Mouse (Mus musculus) embryonic fibroblast, embryonic 13.5 days (primary cell): ENCODE data around the gene Exosc3.

Source experiments
- CTCF ChIP-seq: IDR thresholded peaks from 2 replicates; pipeline ENCODE4 v1.5.1; 2011; ENCODE audit warnings: mild to moderate bottlenecking, control low read depth, low read length, moderate library complexity, borderline replicate concordance; ENCODE audit not compliant: insufficient read depth
- POLR2A ChIP-seq: IDR thresholded peaks from 2 replicates; pipeline ENCODE4 v1.6.1; 2011; ENCODE audit warnings: low read depth, mild to moderate bottlenecking, control low read depth, low read length, moderate library complexity

GRCm38 (mm10) chr4:45311056-45311455, 31.5 kb downstream of the Exosc3 start:
- TF ChIP-seq CTCF (no peak), POLR2A (no peak)
